Mouse (Mus musculus) forebrain, embryonic 14.5 days (tissue): ENCODE results near the gene Mup21. TPM values are rescaled to one million over a fixed set of nuclear protein-coding genes. Genes with fewer than 3 reads are reported as not detected.
"Not testable (repeated sequence)": the region's sequence is repeated elsewhere in the genome, so short reads cannot be mapped to it uniquely, and the experiment has no call there.

Source experiments
- ATAC-seq: fragments of 200-750 bp; cut with Nextera tagmentation; 2 replicates; pipeline ENCODE4 v1.8.0; 2017; ENCODE audit warnings: mild to moderate bottlenecking, moderate library complexity
- DNase-seq: peaks from one replicate; pipeline ENCODE4 v3.0.0-alpha.2; 2015; ENCODE audit warnings: low spot score
- H3K27ac ChIP-seq: fragments of 300-500 bp; sonication (generic); 2 replicates; pipeline ENCODE4 v1.5.1; 2014; ENCODE audit warnings: low read depth, mild to moderate bottlenecking, control low read depth, low read length, moderate library complexity
- H3K27me3 ChIP-seq: fragments of 300-500 bp; sonication (generic); replicated peaks from 2 replicates; pipeline ENCODE4 v1.6.1; 2014; ENCODE audit warnings: low read length, control low read depth, mixed read lengths; ENCODE audit not compliant: control insufficient read depth, insufficient read depth
- H3K36me3 ChIP-seq: fragments of 300-500 bp; sonication (generic); 2 replicates; pipeline ENCODE4 v1.6.1; 2014; ENCODE audit warnings: low read length, control low read depth; ENCODE audit not compliant: control insufficient read depth, insufficient read depth
- H3K4me1 ChIP-seq: fragments of 300-500 bp; sonication (generic); 2 replicates; pipeline ENCODE4 v1.6.1; 2014; ENCODE audit warnings: antibody characterized with exemption, low read length, control low read depth; ENCODE audit not compliant: control insufficient read depth, insufficient read depth
- H3K4me2 ChIP-seq: fragments of 300-500 bp; sonication (generic); 2 replicates; pipeline ENCODE4 v1.6.1; 2014; ENCODE audit warnings: mild to moderate bottlenecking, control low read depth, low read length
- H3K4me3 ChIP-seq: fragments of 300-500 bp; sonication (generic); 2 replicates; pipeline ENCODE4 v1.5.1; 2014; ENCODE audit warnings: low read depth, low read length, control low read depth
- H3K9ac ChIP-seq: fragments of 300-500 bp; sonication (generic); 2 replicates; pipeline ENCODE4 v1.6.1; 2014; ENCODE audit warnings: mild to moderate bottlenecking, low read length, control low read depth, moderate library complexity
- H3K9me3 ChIP-seq: fragments of 300-500 bp; sonication (generic); replicated peaks from 2 replicates; pipeline ENCODE4 v1.6.1; 2016; ENCODE audit warnings: low read length, control low read depth, mixed read lengths; ENCODE audit not compliant: control insufficient read depth
- WGBS: fragments of 180-500 bp; shearing (Covaris S2); extraction: QIAGEN DNeasy Blood & Tissue Kit; methylation state at CpG from one replicate; pipeline ENCODE4 v1.1.7; 2014; 5-methylcytosine and 5-hydroxymethylcytosine counted together
- polyA plus RNA-seq: library from polyadenylated mRNA; unstranded; fragments of >200 nt; fragmentation: Nextera tagmentation; extraction: Ambion mirVana; gene quantifications from 2 replicates; pipeline ENCODE4 v1.2.1, GENCODE M21; 2014

The Mup21 gene
- polyA plus RNA-seq = not detected in 2 replicates

DNA sequence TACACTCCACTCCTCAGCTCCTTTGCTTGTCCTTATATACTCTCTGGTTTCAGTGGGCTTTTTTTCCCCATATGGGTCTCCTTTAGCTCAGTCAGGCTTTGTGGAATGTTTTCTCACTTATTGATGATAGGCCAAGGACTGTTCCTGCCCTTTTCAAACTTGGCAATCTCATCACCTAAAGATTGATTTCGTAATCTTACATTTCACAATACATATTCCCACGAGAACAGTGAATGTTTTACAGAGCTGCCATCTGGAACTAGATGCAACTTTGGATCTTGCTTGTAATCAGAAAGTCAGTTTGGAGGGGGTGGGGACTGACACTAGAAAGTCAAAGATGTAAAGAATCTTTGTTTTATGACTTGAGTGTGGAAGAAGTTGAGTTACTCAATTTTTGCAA lies at the start of gene Mup21:
TSS of gene Mup21 (minus strand) at position 53 of the 400 bp plus-strand sequence.
- Histone ChIP-seq H3K9ac (no peak within 1 kb of the TSS), H3K27ac (no peak within 1 kb of the TSS), H3K9me3 (no peaks in the 10 kb centered on the region), H3K4me1 (no peaks in the 10 kb centered on the region), H3K36me3 (no peaks in the 10 kb centered on the region), H3K4me3 (no peak within 1 kb of the TSS), H3K27me3 (no peaks in the 10 kb centered on the region), H3K4me2 (no peak within 1 kb of the TSS)
- DNase-seq (no peak), ATAC-seq (no peak)
- WGBS = 87% methylated on average over 2 of the region's 2 CpGs

DNA sequence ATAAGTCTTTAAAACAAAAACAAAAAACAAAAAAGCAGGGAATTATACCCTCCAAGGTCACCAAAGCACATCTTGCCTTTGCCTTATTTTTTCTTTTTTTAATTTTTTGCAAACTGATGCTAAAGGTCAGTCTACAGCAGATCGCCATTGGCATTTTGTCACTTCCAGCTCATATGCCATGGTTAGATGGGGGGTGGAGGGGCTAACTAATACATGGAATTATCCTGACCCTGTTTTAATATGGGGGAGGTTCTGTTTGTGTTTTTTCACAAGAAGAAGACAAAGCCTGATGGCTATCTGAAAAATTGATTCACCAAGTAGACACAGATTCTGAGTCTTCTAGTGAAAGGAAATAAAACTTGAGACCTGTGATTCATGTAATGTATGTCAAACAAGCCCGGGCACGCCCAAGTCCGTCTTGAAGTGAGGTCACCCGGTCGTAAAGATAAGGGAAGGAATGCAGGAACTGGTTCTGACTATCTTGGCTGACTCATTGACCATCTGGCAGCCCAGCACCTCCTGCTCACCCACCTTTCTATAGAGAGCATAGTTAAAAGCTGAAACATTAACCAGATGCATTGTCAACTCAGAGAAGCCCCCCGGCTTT lies 49.4 kb upstream of the Mup21 start:
- no peak for ATAC-seq
- no peak overlapping the region for H3K4me2 ChIP-seq
- WGBS = 93% methylated on average over 7 of the region's 7 CpGs

DNA sequence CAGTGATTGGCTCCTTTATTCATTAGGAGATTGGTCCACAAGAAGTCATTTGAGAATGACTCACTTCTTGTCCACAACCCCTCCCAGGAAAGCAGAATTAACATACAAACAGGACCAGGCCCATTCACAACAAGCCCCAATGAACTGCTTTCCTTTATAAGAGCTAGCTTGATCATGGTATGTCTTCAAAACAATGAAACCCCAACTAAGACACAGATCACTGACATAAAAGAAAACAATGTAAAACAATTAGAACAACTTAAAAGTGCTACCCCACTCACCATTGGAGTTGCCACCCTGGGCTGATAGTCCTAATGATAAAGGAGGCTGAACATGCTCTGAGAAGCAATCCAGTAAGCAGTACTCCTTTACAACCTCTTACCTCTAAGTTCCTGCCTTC lies 38.1 kb upstream of the Mup21 start:
- Histone ChIP-seq H3K27ac (no peak overlapping the region), H3K4me2 (no peak overlapping the region), H3K27me3 (no peaks in the 10 kb centered on the region), H3K9me3 (peaks cover 50% of the 10 kb centered on the region), H3K4me1 (no peaks in the 10 kb centered on the region), H3K4me3 (no peak overlapping the region), H3K9ac (no peak overlapping the region), H3K36me3 (peaks cover 58% of the 10 kb centered on the region)
- ATAC-seq = no peak
- no peak for DNase-seq

More for the DNA sequence above, 49.4 kb upstream of the Mup21 start:
- H3K9me3 ChIP-seq = peaks cover 18% of the 10 kb centered on the region
- no peak for DNase-seq
- H3K36me3 ChIP-seq = peaks cover 81% of the 10 kb centered on the region
- H3K27me3 ChIP-seq = no peaks in the 10 kb centered on the region
- no peak overlapping the region for H3K4me3 ChIP-seq
- H3K4me1 ChIP-seq = no peaks in the 10 kb centered on the region
- H3K27ac ChIP-seq = no peak overlapping the region
- H3K9ac ChIP-seq = no peak overlapping the region

DNA sequence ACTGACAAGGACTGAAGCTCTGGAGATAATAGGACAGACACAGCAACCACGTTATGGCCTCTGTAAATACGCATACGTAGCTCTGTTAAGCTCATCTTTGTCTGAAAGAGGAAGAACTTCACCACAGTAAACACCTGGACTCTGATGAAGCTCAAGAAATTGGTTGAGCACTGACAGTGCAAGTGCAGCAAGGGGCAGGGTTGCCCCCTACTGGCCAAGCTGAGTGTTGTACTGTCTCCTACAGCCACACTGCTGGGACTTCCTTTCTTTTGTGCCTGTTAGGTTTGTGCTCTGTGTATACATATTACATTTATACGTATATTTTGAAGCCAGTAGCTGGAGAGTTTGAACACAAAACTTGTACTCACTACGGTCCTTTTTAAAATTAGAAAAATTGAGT lies 26.6 kb upstream of the Mup21 start:
- ATAC-seq = no peak
- peak; percentile 14 for DNase-seq
- WGBS = 39% methylated on average over 5 of the region's 5 CpGs
- H3K36me3 ChIP-seq = no peaks in the 10 kb centered on the region
- H3K9me3 ChIP-seq = no peaks in the 10 kb centered on the region
- no peak overlapping the region for H3K9ac ChIP-seq
- no peaks in the 10 kb centered on the region for H3K27me3 ChIP-seq
- H3K27ac ChIP-seq = no peak overlapping the region
- H3K4me3 ChIP-seq = no peak overlapping the region
- no peaks in the 10 kb centered on the region for H3K4me1 ChIP-seq
- H3K4me2 ChIP-seq = no peak overlapping the region

DNA sequence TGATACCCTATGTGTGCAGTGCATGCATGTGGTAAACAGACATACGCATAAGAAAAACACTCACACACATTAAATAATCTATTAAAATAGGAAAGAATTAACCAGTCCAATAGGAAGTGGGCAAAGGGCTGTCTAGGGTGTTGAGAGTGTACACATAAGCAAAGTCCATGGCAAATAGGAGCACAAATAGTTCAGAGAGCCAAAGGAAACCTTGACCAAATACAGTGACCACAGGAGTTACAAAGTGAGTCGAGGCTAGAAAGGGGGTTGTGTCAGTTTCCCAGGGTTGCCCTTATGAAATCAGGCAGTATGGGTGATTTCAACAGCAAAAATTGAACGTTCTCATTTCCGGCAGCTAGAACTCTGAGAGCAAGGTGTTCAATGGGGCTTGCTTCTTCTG lies 23.8 kb upstream of the Mup21 start:
- 82% methylated on average over 4 of the region's 4 CpGs for WGBS
- no peak overlapping the region for H3K4me2 ChIP-seq
- no peak overlapping the region for H3K9ac ChIP-seq
- H3K4me3 ChIP-seq = no peak overlapping the region
- ATAC-seq (no peak), DNase-seq (no peak)
- H3K9me3 ChIP-seq = no peaks in the 10 kb centered on the region
- no peaks in the 10 kb centered on the region for H3K36me3 ChIP-seq
- H3K27ac ChIP-seq = no peak overlapping the region
- H3K4me1 ChIP-seq = no peaks in the 10 kb centered on the region
- H3K27me3 ChIP-seq = no peaks in the 10 kb centered on the region

DNA sequence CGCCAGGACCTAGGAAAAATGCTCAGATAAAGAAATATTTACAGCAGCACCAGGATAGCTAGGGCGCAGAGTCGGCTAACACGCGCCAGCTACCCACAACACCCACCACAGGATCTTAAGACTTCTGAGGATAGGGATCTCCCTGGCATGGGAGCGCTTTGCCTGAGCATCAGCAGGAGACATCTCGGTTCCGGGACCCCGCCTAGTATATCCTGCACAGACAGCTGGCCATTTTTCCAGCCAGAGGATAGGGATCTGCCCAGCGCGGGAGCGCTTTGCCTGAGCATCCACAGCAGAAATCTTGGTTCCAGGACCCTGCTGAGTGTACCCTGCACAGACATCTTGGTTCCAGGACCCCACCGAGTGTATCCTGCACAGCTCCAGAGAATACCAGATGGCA lies 17.0 kb upstream of the Mup21 start:
- DNase-seq, H3K4me2 ChIP-seq, ATAC-seq, H3K9ac ChIP-seq, H3K27ac ChIP-seq, H3K4me1 ChIP-seq, H3K4me3 ChIP-seq, H3K9me3 ChIP-seq, H3K36me3 ChIP-seq, H3K27me3 ChIP-seq: not testable (repeated sequence)
- 97% methylated on average over 13 of the region's 13 CpGs for WGBS

DNA sequence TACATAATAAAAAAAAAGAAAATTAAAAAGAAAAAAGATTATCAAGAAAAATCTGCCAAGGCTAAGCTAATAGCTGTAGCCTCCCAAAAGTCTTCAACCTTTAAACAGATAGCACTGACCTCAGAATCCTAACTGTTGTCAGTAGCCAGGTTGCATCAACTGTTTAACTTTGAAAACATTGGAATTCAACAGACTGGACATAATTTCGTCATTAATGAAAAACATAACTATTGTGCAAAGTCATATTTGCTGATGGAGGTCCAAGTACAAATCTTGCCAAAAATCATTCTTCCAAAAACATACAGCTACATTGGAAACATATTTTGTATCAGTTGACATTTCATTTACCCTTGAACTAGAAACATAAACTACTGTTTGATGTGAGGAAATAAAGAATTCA lies 7.7 kb upstream of the Mup21 start:
- Histone ChIP-seq H3K27ac (no peak overlapping the region), H3K27me3 (no peaks in the 10 kb centered on the region), H3K36me3 (no peaks in the 10 kb centered on the region), H3K4me3 (no peak overlapping the region), H3K4me1 (no peaks in the 10 kb centered on the region), H3K4me2 (no peak overlapping the region), H3K9me3 (no peaks in the 10 kb centered on the region), H3K9ac (no peak overlapping the region)
- no peak for ATAC-seq
- no peak for DNase-seq
- WGBS = 66% methylated on average over 1 of the region's 1 CpGs

DNA sequence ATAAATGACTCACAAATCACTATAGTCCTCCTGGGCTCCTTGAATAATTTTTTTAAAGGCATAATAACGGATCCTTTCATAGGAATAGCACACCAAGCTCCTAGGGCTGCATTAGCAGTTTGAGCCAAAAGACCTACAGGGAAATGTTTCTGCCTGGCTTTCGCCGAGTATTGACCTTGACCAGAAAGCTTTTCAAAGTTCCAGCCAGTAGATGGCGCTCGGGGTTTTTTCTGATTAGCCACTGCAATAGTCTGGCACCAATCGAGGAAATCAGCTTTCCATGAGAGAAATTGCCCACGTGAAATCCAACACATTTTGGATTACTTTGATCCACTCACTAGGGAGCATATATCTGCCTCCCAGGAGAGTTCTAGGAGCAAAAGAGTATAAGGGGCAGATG lies 17.0 kb downstream of the Mup21 start:
- no peaks in the 10 kb centered on the region for H3K4me1 ChIP-seq
- no peaks in the 10 kb centered on the region for H3K36me3 ChIP-seq
- H3K4me2 ChIP-seq = no peak overlapping the region
- no peak overlapping the region for H3K27ac ChIP-seq
- DNase-seq = peak; percentile 4
- H3K9me3 ChIP-seq = peaks cover 5% of the 10 kb centered on the region; the same call in 1 of the 2 replicates
- H3K27me3 ChIP-seq = no peaks in the 10 kb centered on the region
- 68% methylated on average over 7 of the region's 7 CpGs for WGBS
- ATAC-seq = no peak
- H3K4me3 ChIP-seq = no peak overlapping the region
- H3K9ac ChIP-seq = no peak overlapping the region

DNA sequence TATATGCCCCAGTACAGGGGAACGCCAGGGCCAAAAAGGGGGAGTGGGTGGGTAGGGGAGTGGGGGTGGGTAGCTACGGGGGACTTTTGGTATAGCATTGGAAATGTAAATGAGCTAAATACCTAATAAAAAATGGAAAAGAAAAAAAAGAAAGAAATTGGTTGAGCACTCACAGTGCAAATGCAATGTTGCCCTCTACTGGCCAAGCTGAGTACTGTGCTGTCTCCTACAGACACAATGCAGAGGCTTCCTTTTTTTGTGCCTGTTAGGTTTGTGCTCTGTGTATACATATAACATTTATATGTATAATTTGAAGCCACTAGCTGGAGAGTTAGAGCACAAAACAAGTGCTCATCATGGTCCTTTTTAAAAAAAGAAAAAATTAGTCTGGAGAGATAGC lies 47.3 kb downstream of the Mup21 start:
- not testable (repeated sequence) for ATAC-seq, H3K27me3 ChIP-seq, H3K9ac ChIP-seq, H3K4me2 ChIP-seq, H3K4me1 ChIP-seq, H3K9me3 ChIP-seq, H3K36me3 ChIP-seq, H3K4me3 ChIP-seq, H3K27ac ChIP-seq
- 79% methylated on average over 2 of the region's 2 CpGs for WGBS
- DNase-seq = peak; percentile 27
